Mouse (Mus musculus): ENCODE measurements around the gene Gm34653.
"Not testable (repeated sequence)": the region's sequence is repeated elsewhere in the genome, so short reads cannot be mapped to it uniquely, and the experiment has no call there.

Gm34653 gene

DNA sequence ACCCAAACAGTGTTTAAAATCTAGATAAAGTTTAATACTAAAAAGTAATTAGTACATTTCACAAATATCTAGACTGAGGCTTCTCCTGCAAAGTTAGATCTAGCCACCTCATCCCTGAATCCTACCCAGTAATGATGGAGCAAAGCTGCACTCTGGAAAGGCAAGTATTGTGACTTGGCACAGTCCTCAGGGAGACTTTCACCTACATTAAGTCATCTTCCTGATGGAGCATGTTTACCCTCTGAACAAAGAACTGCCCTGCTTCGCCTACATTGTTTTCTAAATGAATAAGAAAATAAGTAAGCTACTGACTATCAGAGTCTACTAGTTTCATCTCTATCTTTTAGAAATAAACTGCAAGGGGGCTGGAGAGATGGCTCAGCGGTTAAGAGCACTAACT, 14.3 kb upstream of the Gm34653 start:
- no peak for DNase-seq (ENCODE audit: low read depth)

- DNase-seq (ENCODE audit: low read depth): peak; percentile 79
Observed at GRCm38 (mm10) chr2:34825827-34826459, 6.9 kb upstream of the Gm34653 start, which contains the start of gene Fbxw2. TSS of gene Fbxw2 (minus strand) at chr2:34826311.

GRCm38 (mm10) chr2:34826460-34827231, 6.2 kb upstream of the Gm34653 start:
- DNase-seq (ENCODE audit: low read depth): no peak

DNA sequence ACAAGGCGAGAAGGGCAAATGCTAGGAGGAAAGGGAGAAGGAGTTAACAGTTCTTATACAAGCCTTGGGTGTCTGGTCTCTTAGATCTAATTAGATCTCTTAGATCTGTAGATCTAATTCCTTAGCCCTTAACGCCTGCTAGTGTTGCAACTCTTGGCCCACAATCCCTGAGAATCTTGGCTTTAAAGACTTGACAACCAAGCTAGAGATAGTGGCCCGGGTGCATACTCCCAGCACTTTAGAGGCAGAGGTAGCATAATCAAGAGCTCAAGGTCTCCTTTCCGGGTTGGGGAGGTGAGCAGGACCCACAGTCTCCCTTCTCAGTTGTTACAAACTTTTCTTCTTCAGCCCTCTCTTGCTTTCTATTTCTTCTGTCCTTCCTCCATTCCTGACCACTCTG, 5.2 kb upstream of the Gm34653 start:
- no peak for DNase-seq (ENCODE audit: low read depth)

DNA sequence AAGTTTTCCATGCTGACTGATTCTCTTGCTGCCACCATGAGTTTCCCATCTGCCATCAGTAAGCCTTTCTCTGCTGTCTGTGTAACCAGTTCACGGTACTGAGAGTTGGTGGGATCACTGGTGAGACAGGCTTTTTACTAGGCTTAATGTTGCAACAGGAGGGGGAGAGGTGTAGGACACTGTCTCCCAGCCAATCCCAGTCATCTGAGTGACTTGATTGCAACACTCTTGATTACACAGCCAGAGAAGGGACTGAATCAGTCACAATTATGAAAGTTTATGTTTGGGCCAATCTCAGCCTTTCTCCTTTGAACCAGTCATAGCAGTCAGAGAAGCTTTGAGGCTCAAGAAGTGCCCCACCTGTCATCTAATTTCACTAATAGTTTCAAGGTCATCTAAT, 4.8 kb upstream of the Gm34653 start:
- no peak for DNase-seq (ENCODE audit: low read depth)

GRCm38 (mm10) chr2:34830066-34830465, 2.7 kb upstream of the Gm34653 start:
- not testable (repeated sequence) for DNase-seq (ENCODE audit: low read depth)

GRCm38 (mm10) chr2:34833624-34834023, 817 bp downstream of the Gm34653 start:
- no peak for DNase-seq (ENCODE audit: low read depth)

- DNase-seq (ENCODE audit: low read depth): no peak
Observed at GRCm38 (mm10) chr2:34835669-34836068, 2.9 kb downstream of the Gm34653 start.

GRCm38 (mm10) chr2:34840143-34840542, 7.3 kb downstream of the Gm34653 start:
- not testable (repeated sequence) for DNase-seq (ENCODE audit: low read depth)

DNA sequence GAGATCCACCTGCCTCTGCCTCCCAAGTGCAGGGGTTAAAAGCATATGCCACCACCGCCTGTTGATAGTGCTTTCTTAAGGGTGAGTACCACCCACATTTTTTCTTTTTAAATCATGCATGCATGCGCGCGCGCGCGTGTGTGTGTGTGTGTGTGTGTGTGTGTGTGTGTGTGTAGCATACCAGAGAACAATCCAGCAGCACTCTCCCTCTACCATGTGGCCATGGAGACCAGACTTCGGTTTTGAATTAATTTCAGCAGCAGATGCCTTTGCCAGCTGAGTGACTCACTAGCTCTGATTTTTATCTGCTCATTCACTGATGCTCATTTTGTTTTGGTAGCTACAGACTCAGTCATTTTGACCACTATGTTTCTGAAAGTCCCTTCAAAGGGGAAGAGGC, 8.9 kb downstream of the Gm34653 start:
- peak; percentile 37 for DNase-seq (ENCODE audit: low read depth)

GRCm38 (mm10) chr2:34843211-34843939, 10.6 kb downstream of the Gm34653 start:
- no peak for DNase-seq (ENCODE audit: low read depth)

DNA sequence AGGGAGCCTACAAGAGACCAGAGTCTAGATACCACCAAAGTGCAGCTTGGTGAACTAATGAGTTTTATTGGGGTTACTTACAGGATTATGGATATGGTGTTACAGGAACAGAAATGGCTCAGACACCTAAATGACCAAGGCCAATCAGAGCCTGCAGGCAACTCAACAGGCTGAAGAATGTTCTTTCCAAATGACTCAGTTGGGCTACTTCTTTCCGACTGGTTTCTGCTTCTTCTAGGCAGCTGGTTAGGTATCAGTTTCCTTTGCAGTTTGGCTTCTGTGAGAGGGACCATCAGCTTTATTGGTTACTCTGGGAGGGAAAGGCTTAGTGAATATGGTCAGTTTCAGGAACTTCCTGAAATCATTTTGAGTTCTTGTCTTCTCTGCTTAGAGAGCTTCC, 14.9 kb downstream of the Gm34653 start:
- DNase-seq (ENCODE audit: low read depth): no peak

GRCm38 (mm10) chr2:34855265-34855664, 22.5 kb downstream of the Gm34653 start:
- no peak for DNase-seq (ENCODE audit: low read depth)

DNA sequence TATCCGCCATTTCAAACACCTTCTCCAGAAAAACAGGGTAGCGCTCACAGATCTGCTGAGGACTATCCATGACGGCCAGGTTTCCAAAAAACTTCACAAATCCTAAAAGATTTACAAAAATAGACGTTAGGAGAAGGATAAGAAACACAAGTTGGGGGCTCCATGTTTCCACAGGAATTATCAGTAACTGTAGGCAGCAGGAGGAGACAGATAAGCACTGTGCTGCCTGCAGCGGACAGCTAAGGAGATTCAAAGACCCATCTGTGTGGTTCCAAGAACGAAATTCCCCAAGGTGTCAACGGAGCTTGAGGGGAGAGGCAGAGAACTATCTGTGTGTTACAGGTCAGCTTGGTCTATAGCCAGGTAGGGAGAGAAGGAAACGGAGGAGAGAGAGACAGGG, 24.9 kb downstream of the Gm34653 start:
- DNase-seq (ENCODE audit: low read depth): no peak

GRCm38 (mm10) chr2:34869680-34870079, 36.9 kb downstream of the Gm34653 start:
- DNase-seq (ENCODE audit: low read depth): peak; percentile 61

GRCm38 (mm10) chr2:34870520-34871474, 38.0 kb downstream of the Gm34653 start:
- DNase-seq (ENCODE audit: low read depth): peak; percentile 97

GRCm38 (mm10) chr2:34874271-34874670, 41.5 kb downstream of the Gm34653 start, which contains the start of gene Cutal:
TSS of gene Cutal (plus strand) at chr2:34874396.
- no peak for DNase-seq (ENCODE audit: low read depth)

DNA sequence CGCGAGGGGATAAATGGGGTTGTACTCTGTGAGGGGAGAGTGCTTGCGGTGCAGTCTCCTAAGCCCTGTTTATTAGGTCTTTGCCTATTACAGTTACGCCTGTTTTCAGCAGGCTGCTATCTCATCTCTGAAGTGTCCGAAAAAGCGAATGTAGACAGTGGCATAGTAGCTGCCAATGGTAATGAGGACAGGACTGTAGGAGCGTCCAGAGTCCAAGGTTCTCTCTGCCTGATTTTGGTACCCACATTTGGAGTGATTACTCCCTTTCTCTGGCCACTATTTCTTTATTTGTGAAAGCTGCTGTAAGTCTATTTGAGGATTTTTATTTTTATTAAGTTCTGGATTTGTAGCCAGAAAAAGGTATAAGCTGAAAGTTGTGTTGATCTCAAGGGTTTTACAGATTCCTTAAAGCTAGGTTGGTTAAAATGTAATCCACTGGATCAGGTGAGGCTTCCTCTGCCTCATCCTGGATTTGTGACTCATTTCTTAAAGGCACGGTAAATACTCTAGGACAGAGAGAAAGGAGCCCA, 42.1 kb downstream of the Gm34653 start, which contains the start of gene Psmd5:
TSS of gene Psmd5 (minus strand) at position 153 of the 530 bp plus-strand sequence.
- no peak for DNase-seq (ENCODE audit: low read depth)

DNA sequence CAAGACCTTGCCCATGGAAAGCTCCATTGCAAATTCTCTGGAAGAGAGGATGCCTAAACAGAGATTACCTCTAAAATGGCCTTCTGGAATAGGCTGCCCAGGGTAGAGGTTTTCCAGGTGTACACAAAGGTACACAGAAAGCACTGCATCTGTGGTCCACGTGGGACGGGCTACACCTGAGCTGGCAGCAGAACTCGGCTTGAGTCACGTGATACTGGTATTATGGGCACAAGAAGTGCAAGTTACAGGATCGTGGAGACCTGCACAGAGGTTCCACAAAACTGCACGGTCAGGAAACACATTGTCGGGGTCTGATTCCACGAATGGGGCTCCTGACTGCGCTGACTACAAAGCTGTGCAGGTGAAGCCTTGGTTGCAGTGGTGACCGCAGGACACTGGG, 47.2 kb downstream of the Gm34653 start:
- DNase-seq (ENCODE audit: low read depth): no peak

- no peak for DNase-seq (ENCODE audit: low read depth)
Observed at GRCm38 (mm10) chr2:34882757-34883156, 50.0 kb downstream of the Gm34653 start.

GRCm38 (mm10) chr2:34883190-34883589, 50.4 kb downstream of the Gm34653 start:
- no peak for DNase-seq (ENCODE audit: low read depth)

All from fibroblast of lung, adult 2 months (primary cell).